Mouse (Mus musculus): ENCODE measurements around the gene 4930579G24Rik. TPM values are rescaled to one million over a fixed set of nuclear protein-coding genes. Genes with fewer than 3 reads are reported as not detected.

The 4930579G24Rik gene
- polyA plus RNA-seq (2012), result 3.0 and 3.3 TPM in 2 replicates

- TF ChIP-seq GATA1 (IDR thresholded peaks at IDR 0.05; ENCODE audit: low read length), result no peak
Observed at GRCm38 (mm10) chr3:79628561-79629415, at the start of gene 4930579G24Rik. 4930579G24Rik (plus strand) TSS chr3:79629079.

GRCm38 (mm10) chr3:79579891-79580575 is 48.8 kb upstream of the 4930579G24Rik start:
- peak; percentile 61 for TF ChIP-seq GATA1 (IDR thresholded peaks at IDR 0.05; ENCODE audit: low read length)

DNA sequence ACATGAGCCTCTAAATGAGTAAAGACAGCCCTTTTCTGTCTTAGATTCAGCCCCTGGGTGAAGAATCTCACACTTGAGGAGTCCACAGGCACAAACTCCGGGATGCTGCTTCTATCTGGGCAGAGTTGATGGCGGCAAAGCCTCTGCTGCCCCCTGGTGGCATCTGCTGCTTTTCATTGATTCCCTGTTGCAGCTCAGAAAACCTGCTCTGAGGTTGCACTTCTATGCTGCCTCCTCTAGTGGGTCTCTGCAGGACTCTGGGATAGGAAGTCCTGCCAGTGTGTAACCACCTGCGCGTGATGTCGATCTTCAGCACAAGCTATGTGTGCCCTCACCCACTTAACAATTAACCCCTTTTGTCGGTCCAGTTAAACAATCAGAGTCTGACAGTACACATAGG is 42.1 kb upstream of the 4930579G24Rik start:
- no peak for TF ChIP-seq GATA1 (IDR thresholded peaks at IDR 0.05; ENCODE audit: low read length)

DNA sequence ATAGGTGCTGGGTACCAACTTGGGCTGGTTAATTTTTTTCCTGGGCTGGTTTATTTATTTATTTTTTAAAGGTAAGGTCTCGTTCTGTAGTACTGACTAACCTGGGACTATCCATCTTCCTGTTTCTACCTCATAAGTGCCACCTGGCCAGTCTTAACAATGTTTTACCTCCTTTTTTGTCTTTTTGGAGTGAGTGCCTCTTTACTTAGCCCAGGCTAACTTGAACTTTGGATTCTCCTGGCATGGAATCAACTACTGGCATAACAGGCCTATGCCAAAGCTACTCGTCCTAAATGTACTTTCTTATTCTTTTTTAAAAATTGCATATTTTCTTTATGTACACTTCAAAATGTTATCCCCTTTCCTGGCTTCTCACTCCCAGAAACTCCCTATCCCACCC is 39.2 kb upstream of the 4930579G24Rik start:
- no peak for TF ChIP-seq GATA1 (IDR thresholded peaks at IDR 0.05; ENCODE audit: low read length)

DNA sequence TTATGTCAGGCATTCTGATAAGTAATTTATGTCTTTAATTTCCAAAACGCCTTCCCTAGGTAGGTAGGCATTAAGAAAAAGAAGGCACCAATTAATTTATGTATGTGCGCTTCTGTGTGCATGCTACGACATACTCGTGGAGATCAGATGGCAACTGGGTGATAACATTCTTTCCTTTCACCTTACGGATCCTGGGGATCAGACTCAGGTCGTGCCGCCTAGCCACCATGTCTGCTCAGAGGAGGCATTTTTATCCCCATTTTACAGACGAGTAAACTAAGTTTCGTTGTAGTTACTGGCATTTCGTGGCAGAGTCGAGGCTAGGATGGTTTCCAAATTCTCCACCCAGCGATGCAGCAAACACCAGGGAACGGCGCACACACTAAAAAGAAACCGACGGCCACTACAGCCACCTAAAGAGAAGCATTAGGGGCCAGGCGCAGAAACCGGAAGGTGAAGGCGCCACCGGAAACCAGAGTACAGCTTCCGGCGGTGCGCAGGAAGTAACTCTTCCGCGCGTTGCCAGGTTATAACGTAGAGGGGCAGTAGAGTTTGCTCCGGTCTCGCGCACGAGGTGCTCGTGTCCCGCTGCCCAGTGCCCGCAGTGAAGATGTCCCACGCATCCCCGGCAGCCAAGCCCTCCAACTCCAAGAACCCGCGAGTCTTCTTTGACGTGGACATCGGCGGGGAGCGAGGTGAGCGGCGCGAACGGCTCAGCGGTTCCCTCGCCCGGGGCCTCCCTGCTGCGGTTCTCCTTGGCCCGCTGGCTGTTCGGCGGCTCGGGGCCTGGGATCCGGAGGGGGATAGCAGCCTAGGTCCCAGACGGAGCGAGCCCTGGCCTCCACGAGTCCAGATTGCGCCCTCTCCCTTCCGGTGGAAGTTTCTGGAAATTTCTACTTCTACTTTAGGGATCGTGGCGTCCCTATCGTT is 37.8 kb upstream of the 4930579G24Rik start, which contains the start of gene Ppid:
Gene Ppid (plus strand): TSS at position 480 of the 930 bp plus-strand sequence.
- TF ChIP-seq GATA1 (IDR thresholded peaks at IDR 0.05; ENCODE audit: low read length), result no peak

DNA sequence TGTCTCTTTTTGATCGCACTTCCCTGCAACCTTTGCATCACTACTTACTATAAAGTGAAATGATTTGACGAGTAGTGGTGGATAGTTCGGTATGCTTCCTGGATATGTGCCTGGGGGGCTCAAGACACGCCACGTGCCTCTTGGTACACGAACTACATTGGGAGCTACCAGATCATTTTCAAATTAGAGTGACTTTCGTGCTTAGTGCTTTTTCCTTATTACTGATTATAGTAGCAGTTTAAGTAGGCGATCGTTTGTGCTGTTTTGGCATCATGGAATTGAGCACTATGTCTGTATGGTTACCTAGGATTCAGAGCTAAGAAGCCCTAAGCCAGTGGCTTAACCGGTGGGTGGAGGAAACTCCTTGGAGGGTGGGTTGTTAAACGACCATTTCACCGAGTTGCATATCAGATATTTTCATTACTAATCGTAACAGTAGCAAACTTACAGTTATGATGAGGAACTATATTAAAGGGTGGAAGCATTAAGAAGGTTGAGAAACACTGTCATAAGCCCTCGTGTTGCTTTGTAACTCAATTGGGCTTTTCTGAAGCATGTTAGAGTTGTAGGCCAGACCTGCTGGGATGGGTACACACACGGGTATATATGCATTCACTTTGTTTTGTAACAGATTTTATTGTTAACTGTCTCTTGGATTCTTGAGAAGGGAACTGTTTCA is 36.9 kb upstream of the 4930579G24Rik start:
- TF ChIP-seq GATA1 (IDR thresholded peaks at IDR 0.05; ENCODE audit: low read length), result no peak

DNA sequence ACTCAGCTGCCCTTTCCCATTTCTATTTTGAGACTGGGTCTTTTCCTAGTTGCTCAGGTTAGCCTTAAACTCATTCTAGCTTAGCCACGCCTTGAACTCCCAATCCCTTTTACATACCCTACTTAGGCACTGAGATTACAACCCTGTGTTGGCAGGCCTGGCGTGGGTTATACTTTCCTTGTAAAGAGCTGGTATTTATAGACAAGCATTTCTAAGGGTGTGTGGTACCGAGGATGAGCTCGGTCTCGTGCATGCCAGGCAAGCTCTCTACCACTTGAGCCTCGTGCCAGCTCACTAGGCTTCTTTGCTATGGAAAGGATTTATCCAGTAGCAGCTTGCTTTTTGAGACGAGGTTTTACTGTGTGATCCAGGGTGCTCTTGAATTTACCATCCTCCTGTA is 33.4 kb upstream of the 4930579G24Rik start:
- no peak for TF ChIP-seq GATA1 (IDR thresholded peaks at IDR 0.05; ENCODE audit: low read length)

GRCm38 (mm10) chr3:79609886-79610285 is 19.0 kb upstream of the 4930579G24Rik start:
- no peak for TF ChIP-seq GATA1 (IDR thresholded peaks at IDR 0.05; ENCODE audit: low read length)

DNA sequence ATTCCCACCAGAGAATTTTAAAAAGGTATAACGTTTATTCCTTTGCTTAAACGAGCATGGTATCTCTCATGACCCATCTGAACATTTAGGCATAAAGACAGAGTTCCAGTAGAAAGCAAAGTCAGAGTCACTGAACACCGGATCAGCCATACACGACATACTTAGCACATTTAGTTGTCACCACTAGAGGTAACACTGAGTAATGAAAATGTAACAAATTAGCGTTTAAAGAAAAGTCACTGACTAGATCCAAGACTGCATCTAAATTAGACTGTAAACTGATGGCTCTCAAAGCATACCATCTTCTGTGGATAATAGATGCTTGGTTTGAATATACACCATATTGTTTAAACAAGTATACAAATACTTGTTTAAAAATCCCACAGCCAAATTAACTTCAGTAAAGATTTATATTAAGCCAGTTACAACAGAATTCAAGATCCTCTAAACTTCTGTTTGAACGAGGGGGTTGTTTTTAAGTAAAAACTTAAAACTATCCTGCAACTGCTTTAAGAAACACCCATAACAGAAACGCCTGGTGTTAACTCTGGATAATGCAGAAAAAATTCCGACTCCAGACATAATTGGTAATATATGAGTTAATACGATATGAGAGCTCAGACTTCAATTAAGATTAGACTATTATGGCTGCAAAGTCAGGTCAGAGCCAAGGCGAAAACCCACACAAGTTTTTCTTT is 1.2 kb upstream of the 4930579G24Rik start:
- TF ChIP-seq GATA1 (IDR thresholded peaks at IDR 0.05; ENCODE audit: low read length), result no peak

DNA sequence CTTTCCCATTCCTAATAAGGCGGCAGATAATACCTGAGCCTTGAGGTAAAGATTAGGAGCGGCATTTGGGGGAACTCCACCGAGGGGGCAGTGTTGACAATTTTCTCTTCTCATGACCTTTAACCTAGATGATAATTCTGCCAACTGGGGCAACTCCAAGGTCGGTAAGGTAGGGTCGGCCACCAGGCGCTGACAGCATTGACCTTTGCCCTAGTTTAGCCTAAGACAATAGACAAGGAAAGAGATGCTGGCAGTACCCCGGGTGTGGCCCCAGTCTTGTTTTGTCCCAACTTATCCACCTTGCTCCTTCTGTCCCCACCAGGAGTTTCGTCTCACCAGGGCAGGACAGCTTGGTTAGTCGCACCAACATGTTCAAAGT is 708 bp upstream of the 4930579G24Rik start:
- TF ChIP-seq GATA1 (IDR thresholded peaks at IDR 0.05; ENCODE audit: low read length), result no peak

DNA sequence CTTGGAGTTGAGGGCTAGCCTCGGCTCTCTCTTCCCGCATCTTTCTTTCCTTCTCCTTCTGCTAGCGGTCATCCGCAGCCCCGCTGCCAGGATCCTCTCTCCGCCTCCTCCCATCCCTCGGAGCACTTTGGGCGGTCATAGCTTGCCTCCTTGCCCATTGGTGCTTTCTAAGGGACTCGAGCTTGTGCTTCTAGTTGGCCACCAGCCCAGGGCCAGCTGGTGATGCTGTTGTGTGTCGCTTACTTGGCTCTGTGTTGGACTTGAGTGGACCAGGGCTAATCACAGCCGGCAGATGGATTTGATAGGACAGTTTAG is 494 bp downstream of the 4930579G24Rik start, which contains the start of gene Etfdh:
Gene Etfdh (minus strand): TSS at position 85 of the 315 bp plus-strand sequence.
- TF ChIP-seq GATA1 (IDR thresholded peaks at IDR 0.05; ENCODE audit: low read length), result no peak

DNA sequence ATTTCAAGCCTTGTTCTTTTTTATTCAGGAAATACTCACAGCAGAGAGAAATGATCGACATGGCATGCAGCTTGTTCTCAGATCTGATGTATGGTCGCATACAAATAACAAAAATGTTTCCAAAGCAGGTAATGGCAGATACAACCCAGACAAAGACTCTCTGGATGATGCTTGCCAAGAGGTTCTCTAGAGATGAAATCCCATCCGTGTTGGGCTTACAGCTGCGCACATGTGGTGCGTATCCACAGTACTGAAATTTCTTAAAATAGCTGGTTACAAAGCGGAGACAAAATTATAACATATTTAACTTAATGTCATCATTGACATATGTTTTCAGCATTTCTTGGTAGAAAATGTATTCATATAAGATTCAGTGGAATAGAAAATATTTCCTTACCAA is 23.2 kb downstream of the 4930579G24Rik start:
- TF ChIP-seq GATA1 (IDR thresholded peaks at IDR 0.05; ENCODE audit: low read length), result no peak

GRCm38 (mm10) chr3:79656682-79657081 is 27.8 kb downstream of the 4930579G24Rik start:
- no peak for TF ChIP-seq GATA1 (IDR thresholded peaks at IDR 0.05; ENCODE audit: low read length)

DNA sequence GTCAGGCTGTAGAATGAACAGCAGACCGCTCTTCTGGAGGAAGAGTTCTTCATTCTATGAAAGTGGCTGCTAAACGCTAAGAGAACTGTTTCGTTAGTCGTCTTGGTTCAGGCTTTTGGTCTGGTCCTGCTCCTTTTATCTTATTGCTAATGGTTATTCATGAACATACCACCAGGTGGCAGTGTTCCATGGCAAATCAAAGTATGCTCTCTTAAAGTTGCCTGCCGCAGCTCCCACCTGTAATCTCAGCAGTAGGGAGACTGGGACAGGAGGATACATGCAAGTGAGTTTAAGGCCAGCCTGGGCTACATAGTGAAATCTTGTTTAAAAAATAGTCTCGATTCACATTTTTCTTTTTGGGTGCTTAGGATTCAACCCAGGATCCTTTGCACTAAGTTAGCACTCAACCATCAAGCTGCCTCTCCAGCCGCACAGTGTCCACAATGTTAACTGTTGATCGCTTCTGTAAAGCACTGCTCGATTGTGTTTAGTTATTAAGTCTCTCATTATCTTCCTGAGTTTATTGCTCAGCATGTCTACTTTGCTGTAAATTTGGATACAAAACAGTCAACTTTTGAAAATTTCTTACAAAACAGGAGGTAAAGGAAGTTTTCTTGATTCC is 36.0 kb downstream of the 4930579G24Rik start:
- TF ChIP-seq GATA1 (IDR thresholded peaks at IDR 0.05; ENCODE audit: low read length), result no peak
